Mouse (Mus musculus) CH12.LX (cell line): Measurements from ENCODE around the gene Sepsecs. TPM values are rescaled to one million over a fixed set of nuclear protein-coding genes. Genes with fewer than 3 reads are reported as not detected.

Experiments
- DNase-seq: peaks from one replicate; pipeline ENCODE4 v3.0.0-alpha.2; 2013; ENCODE audit errors: extremely low read depth
- H3K27ac ChIP-seq: 2 replicates; pipeline ENCODE4 v1.5.1; 2012; ENCODE audit warnings: low read depth, mild to moderate bottlenecking, control low read depth, moderate library complexity; ENCODE audit not compliant: insufficient read depth
- H3K27me3 ChIP-seq: replicated peaks from 2 replicates; pipeline ENCODE3; 2012; ENCODE audit warnings: inconsistent platforms
- H3K36me3 ChIP-seq, 2 experiments: replicated peaks in 1 of 2; 2 replicates each; pipeline versions ENCODE3 to v1.6.1; 2012; ENCODE audit warnings: inconsistent platforms in 1 of 2, low read length in 1 of 2, mild to moderate bottlenecking in 1 of 2, mixed read lengths in 1 of 2, moderate library complexity in 1 of 2; ENCODE audit not compliant: control insufficient read depth in 1 of 2, insufficient read depth in 1 of 2
- H3K4me1 ChIP-seq, 2 experiments: 2 replicates each; pipeline ENCODE4 v1.6.1; 2012; ENCODE audit warnings: inconsistent platforms in 1 of 2, moderate library complexity in 1 of 2; ENCODE audit not compliant: insufficient read depth in 2 of 2, control insufficient read depth in 1 of 2
- H3K4me2 ChIP-seq: 2 replicates; pipeline ENCODE4 v1.6.1; 2012; ENCODE audit warnings: low read depth, mild to moderate bottlenecking, control low read depth; ENCODE audit not compliant: poor library complexity, insufficient read depth, severe bottlenecking
- H3K4me3 ChIP-seq, 3 experiments: fragments of 150-350 bp in 1 of 3; sonication (generic) in 1 of 3; replicated peaks in 1 of 3; 2 replicates each; pipeline versions ENCODE3 to v1.5.1; 2011 to 2012; ENCODE audit warnings: low read depth in 2 of 3, low read length in 2 of 3, mild to moderate bottlenecking in 2 of 3, moderate library complexity in 2 of 3, control low read depth in 1 of 3, improper control_type of control experiment in 1 of 3, inconsistent platforms in 1 of 3, mixed read lengths in 1 of 3; ENCODE audit not compliant: poor library complexity in 1 of 3
- H3K79me2 ChIP-seq: replicated peaks from 2 replicates; pipeline ENCODE4 v1.6.1; 2012; ENCODE audit warnings: mild to moderate bottlenecking, moderate library complexity; ENCODE audit not compliant: control insufficient read depth, poor library complexity, insufficient read depth, severe bottlenecking; ENCODE audit errors: extremely low read depth
- H3K9ac ChIP-seq: 2 replicates; pipeline ENCODE4 v1.6.1; 2012; ENCODE audit warnings: low read depth, mild to moderate bottlenecking, control low read depth, moderate library complexity; ENCODE audit not compliant: insufficient read depth
- H3K9me3 ChIP-seq: replicated peaks from 2 replicates; pipeline ENCODE3; 2012; ENCODE audit warnings: low read length, inconsistent platforms, mixed read lengths
- BHLHE40 ChIP-seq: IDR thresholded peaks from 2 replicates; pipeline ENCODE4 v1.6.1; 2011; ENCODE audit warnings: mild to moderate bottlenecking, low read depth, low read length, improper control_type of control experiment
- CHD1 ChIP-seq: IDR thresholded peaks from 2 replicates; pipeline ENCODE4 v1.6.1; 2012; ENCODE audit warnings: low read depth, low read length, improper control_type of control experiment, inconsistent platforms
- CTCF ChIP-seq, 2 experiments: IDR thresholded peaks in 1 of 2; conservative IDR thresholded peaks in 1 of 2; 2 replicates each; pipeline ENCODE4 v1.5.1; 2011 to 2012; ENCODE audit warnings: low read depth in 2 of 2, low read length in 2 of 2, improper control_type of control experiment in 1 of 2, inconsistent platforms in 1 of 2, mild to moderate bottlenecking in 1 of 2, moderate library complexity in 1 of 2
- ELF1 ChIP-seq: IDR thresholded peaks from 2 replicates; pipeline ENCODE4 v1.6.1; 2014; ENCODE audit warnings: low read depth, mild to moderate bottlenecking, inconsistent platforms, low read length, improper control_type of control experiment
- GABPA ChIP-seq: IDR thresholded peaks from 2 replicates; pipeline ENCODE4 v1.6.1; 2012; ENCODE audit warnings: low read depth, low read length, improper control_type of control experiment, inconsistent platforms; ENCODE audit not compliant: insufficient replicate concordance
- HCFC1 ChIP-seq: IDR thresholded peaks from 2 replicates; pipeline ENCODE4 v1.6.1; 2012; ENCODE audit warnings: low read depth, mild to moderate bottlenecking, inconsistent platforms, low read length, improper control_type of control experiment
- MAZ ChIP-seq: IDR thresholded peaks from 2 replicates; pipeline ENCODE4 v1.6.1; 2012; ENCODE audit warnings: low read depth, mild to moderate bottlenecking, inconsistent platforms, low read length, improper control_type of control experiment, moderate library complexity
- MEF2A ChIP-seq: IDR thresholded peaks from 2 replicates; pipeline ENCODE4 v1.6.1; 2014; ENCODE audit warnings: low read depth, mild to moderate bottlenecking, inconsistent platforms, low read length, improper control_type of control experiment, borderline replicate concordance
- MXI1 ChIP-seq: IDR thresholded peaks from 2 replicates; pipeline ENCODE4 v1.6.1; 2011; ENCODE audit warnings: mild to moderate bottlenecking, low read depth, low read length, improper control_type of control experiment
- POLR2A ChIP-seq: IDR thresholded peaks from 2 replicates; pipeline ENCODE4 v1.6.1; 2011; ENCODE audit warnings: low read depth, mild to moderate bottlenecking, improper control_type of control experiment, low read length
- RAD21 ChIP-seq: IDR thresholded peaks from 2 replicates; pipeline ENCODE4 v1.6.1; 2011; ENCODE audit warnings: low read depth, mild to moderate bottlenecking, low read length, improper control_type of control experiment, moderate library complexity
- RCOR1 ChIP-seq: conservative IDR thresholded peaks from 2 replicates; pipeline ENCODE4 v1.6.1; 2012; ENCODE audit warnings: low read depth, mild to moderate bottlenecking, inconsistent platforms, low read length, improper control_type of control experiment
- SIN3A ChIP-seq: IDR thresholded peaks from 2 replicates; pipeline ENCODE4 v1.6.1; 2012; ENCODE audit warnings: low read length, improper control_type of control experiment, inconsistent platforms
- SMC3 ChIP-seq: IDR thresholded peaks from 2 replicates; pipeline ENCODE4 v1.6.1; 2011; ENCODE audit warnings: low read depth, low read length, improper control_type of control experiment
- TBP ChIP-seq: conservative IDR thresholded peaks from 2 replicates; pipeline ENCODE4 v1.6.1; 2011; ENCODE audit warnings: low read depth, low read length, improper control_type of control experiment
- TCF12 ChIP-seq: IDR thresholded peaks from 2 replicates; pipeline ENCODE4 v1.6.1; 2014; ENCODE audit warnings: low read depth, mild to moderate bottlenecking, inconsistent platforms, low read length, improper control_type of control experiment
- UBTF ChIP-seq: IDR thresholded peaks from 2 replicates; pipeline ENCODE4 v1.6.1; 2012; ENCODE audit warnings: low read depth, mild to moderate bottlenecking, inconsistent platforms, low read length, improper control_type of control experiment, moderate library complexity
- USF1 ChIP-seq: IDR thresholded peaks from 2 replicates; pipeline ENCODE4 v1.6.1; 2014; ENCODE audit warnings: low read depth, mild to moderate bottlenecking, inconsistent platforms, low read length, improper control_type of control experiment
- ZMIZ1 ChIP-seq: IDR thresholded peaks from 2 replicates; pipeline ENCODE4 v1.6.1; 2012; ENCODE audit warnings: low read depth, mild to moderate bottlenecking, inconsistent platforms, low read length, improper control_type of control experiment
- dilution Hi-C: fragments of 300-500 bp; cut with MboI; formaldehyde crosslinking; loops from 2 replicates; pipeline ENCODE4 v1.14.3; 2020; ENCODE audit warnings: low sequenced_read_pairs; ENCODE audit not compliant: extremely low pct_unique_long_range_greater_than_20kb, extremely low pct_ligation_motif_present
- in situ Hi-C: fragments of 300-500 bp; cut with MboI; formaldehyde crosslinking; loops from 3 replicates; pipeline ENCODE4 v1.14.3; 2019; ENCODE audit warnings: low sequenced_read_pairs, low pct_ligation_motif_present, low pct_unique_long_range_greater_than_20kb, mixed read lengths
- polyA plus RNA-seq: library from polyadenylated mRNA; unstranded; fragments of >175 nt; gene quantifications from 2 replicates; pipeline ENCODE4 v1.2.1, GENCODE M21; 2012; ENCODE audit warnings: low read depth; ENCODE audit not compliant: insufficient read length
- total RNA-seq, 2 experiments: library from RNA; depleted of rRNA; stranded (reverse); fragments of 300-350 nt in 1 of 2; fragments of >200 nt in 1 of 2; gene quantifications; 2 replicates each; pipeline ENCODE4 v1.2.3; 2012 to 2014

The Sepsecs gene
- total and polyA plus RNA-seq, 3 experiments = 9.1 to 10.8 (median 9.3) TPM

GRCm38 (mm10) chr5:52611315-52611895 is 58.1 kb downstream of the Sepsecs start:
- no peaks in the 10 kb centered on the region for H3K4me1 ChIP-seq
- no peaks in the 10 kb centered on the region for H3K79me2 ChIP-seq
- no peak overlapping the region for H3K4me2 ChIP-seq
- H3K27ac ChIP-seq = no peak overlapping the region
- no peak for DNase-seq
- H3K36me3 ChIP-seq = no peaks in the 10 kb centered on the region
- in situ Hi-C loops = no loop called here
- no peak overlapping the region for H3K4me3 ChIP-seq
- no peaks in the 10 kb centered on the region for H3K27me3 ChIP-seq
- H3K9ac ChIP-seq = no peak overlapping the region
- peaks cover 6% of the 10 kb centered on the region for H3K9me3 ChIP-seq
- no peak for TF ChIP-seq MEF2A
- no peak for TF ChIP-seq USF1
- TF ChIP-seq MAZ = no peak
- dilution Hi-C loops = no loop called here

- H3K4me3 ChIP-seq = no peak overlapping the region
- H3K4me2 ChIP-seq = no peak overlapping the region
- TF ChIP-seq CTCF (conservative IDR thresholded peaks at IDR 0.05 in 1 of 2, IDR thresholded peaks at IDR 0.05 in 1 of 2; ENCODE audit: low read depth in 2 of 2, low read length in 2 of 2) (no peak), RCOR1 (no peak), RAD21 (no peak), SIN3A (no peak), ZMIZ1 (no peak), UBTF (no peak), ELF1 (no peak), BHLHE40 (no peak), GABPA (no peak), MXI1 (no peak), HCFC1 (no peak), POLR2A (no peak), SMC3 (no peak), TBP (no peak), CHD1 (no peak), TCF12 (no peak)
- H3K36me3 ChIP-seq = no peaks in the 10 kb centered on the region
- no peaks in the 10 kb centered on the region for H3K79me2 ChIP-seq
- H3K27ac ChIP-seq = no peak overlapping the region
- H3K4me1 ChIP-seq = no peaks in the 10 kb centered on the region
- H3K27me3 ChIP-seq = no peaks in the 10 kb centered on the region
- DNase-seq = no peak
- in situ Hi-C loops = no loop called here
- dilution Hi-C loops = no loop called here
- H3K9ac ChIP-seq = no peak overlapping the region
- peaks cover 6% of the 10 kb centered on the region for H3K9me3 ChIP-seq
Observed at GRCm38 (mm10) chr5:52610306-52610705, 59.2 kb downstream of the Sepsecs start.
